Mouse (Mus musculus) heart, embryonic 15.5 days (tissue): Measurements from ENCODE around the gene Dgkh. TPM values are rescaled to one million over a fixed set of nuclear protein-coding genes. Genes with fewer than 3 reads are reported as not detected.

Source experiments
- ATAC-seq: fragments of 200-750 bp; cut with Nextera tagmentation; replicated peaks from 2 replicates; pipeline ENCODE4 v1.8.0; 2017; ENCODE audit warnings: low read depth, moderate TSS enrichment; ENCODE audit not compliant: insufficient number of reproducible peaks, insufficient read depth, low FRiP score
- H3K27ac ChIP-seq: fragments of 300-500 bp; sonication (generic); 2 replicates; pipeline ENCODE4 v1.5.1; 2015; ENCODE audit warnings: mild to moderate bottlenecking, inconsistent platforms
- H3K27me3 ChIP-seq: fragments of 300-500 bp; sonication (generic); 2 replicates; pipeline ENCODE4 v1.6.1; 2015; ENCODE audit warnings: inconsistent platforms
- H3K36me3 ChIP-seq: fragments of 300-500 bp; sonication (generic); 2 replicates; pipeline ENCODE4 v1.6.1; 2015; ENCODE audit warnings: mild to moderate bottlenecking, inconsistent platforms
- H3K4me1 ChIP-seq: fragments of 300-500 bp; sonication (generic); replicated peaks from 2 replicates; pipeline ENCODE4 v1.6.1; 2015; ENCODE audit warnings: inconsistent platforms
- H3K4me2 ChIP-seq: fragments of 300-500 bp; sonication (generic); 2 replicates; pipeline ENCODE4 v1.6.1; 2015; ENCODE audit warnings: inconsistent platforms, mild to moderate bottlenecking, moderate library complexity
- H3K4me3 ChIP-seq: fragments of 300-500 bp; sonication (generic); 2 replicates; pipeline ENCODE4 v1.5.1; 2015; ENCODE audit warnings: mild to moderate bottlenecking, inconsistent platforms
- H3K9ac ChIP-seq: fragments of 300-500 bp; sonication (generic); 2 replicates; pipeline ENCODE4 v1.6.1; 2015; ENCODE audit warnings: mild to moderate bottlenecking, inconsistent platforms
- H3K9me3 ChIP-seq: fragments of 300-500 bp; sonication (generic); replicated peaks from 2 replicates; pipeline ENCODE4 v1.6.1; 2016; ENCODE audit warnings: inconsistent platforms
- WGBS: fragments of 180-500 bp; shearing (Covaris S2); methylation state at CpG from one replicate; pipeline ENCODE4 v1.1.7; 2015; ENCODE audit warnings: mixed read lengths; 5-methylcytosine and 5-hydroxymethylcytosine counted together
- polyA plus RNA-seq: library from polyadenylated mRNA; unstranded; fragments of >200 nt; fragmentation: Nextera tagmentation; extraction: Ambion mirVana; gene quantifications from 2 replicates; pipeline ENCODE4 v1.2.1, GENCODE M21; 2015

Gene Dgkh
- polyA plus RNA-seq, 1 experiment from 2014 or later: 1.4 TPM

DNA sequence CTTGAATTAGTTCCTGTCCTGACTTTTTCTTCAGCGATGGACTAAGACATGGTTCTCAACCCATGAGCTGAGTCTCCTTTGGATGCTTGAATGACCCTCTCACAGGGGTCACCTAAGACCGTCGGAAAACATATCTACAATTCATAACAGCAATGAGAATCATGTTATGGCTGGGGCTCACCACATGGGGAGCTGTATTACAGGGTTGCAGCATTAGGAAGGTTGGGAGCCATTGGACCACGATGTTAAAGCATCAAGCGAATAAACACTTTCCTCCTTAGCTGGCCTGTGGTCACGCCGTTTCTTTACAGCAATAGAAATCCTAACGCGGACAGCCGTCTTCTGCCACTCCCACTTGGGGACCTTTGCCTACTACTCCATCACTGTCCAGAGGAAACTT is 62.6 kb downstream of the Dgkh start:
- peaks cover 13% of the 10 kb centered on the region for H3K4me1 ChIP-seq
- no peak overlapping the region for H3K9ac ChIP-seq
- H3K27ac ChIP-seq: no peak overlapping the region
- H3K9me3 ChIP-seq: no peaks in the 10 kb centered on the region
- H3K36me3 ChIP-seq: no peaks in the 10 kb centered on the region
- ATAC-seq: no peak
- no peak overlapping the region for H3K4me2 ChIP-seq
- no peaks in the 10 kb centered on the region for H3K27me3 ChIP-seq
- H3K4me3 ChIP-seq: no peak overlapping the region
- 73% methylated on average over 10 of the region's 10 CpGs for WGBS

DNA sequence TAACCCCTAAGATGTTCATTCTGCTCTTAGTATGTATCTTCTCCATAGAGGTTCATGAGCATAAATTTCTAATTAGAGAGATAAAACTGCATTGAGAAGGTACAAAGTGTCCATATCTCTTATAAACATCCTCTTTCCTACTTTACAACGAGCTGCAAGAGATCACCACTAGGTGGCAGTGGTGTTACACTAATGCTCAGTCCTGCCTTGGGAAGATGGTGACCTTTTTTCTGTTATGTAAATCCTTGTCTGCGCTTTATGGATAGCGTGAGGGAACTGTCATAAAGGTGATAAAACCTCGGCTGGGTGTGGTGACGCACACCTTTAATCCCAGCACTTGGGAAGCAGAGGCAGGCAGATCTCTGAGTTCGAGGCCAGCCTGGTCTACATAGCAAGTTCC is 64.3 kb downstream of the Dgkh start:
- H3K4me3 ChIP-seq: no peak overlapping the region
- no peaks in the 10 kb centered on the region for H3K9me3 ChIP-seq
- no peaks in the 10 kb centered on the region for H3K27me3 ChIP-seq
- no peak overlapping the region for H3K27ac ChIP-seq
- peaks cover 2% of the 10 kb centered on the region; the same call in 1 of the 2 replicates for H3K4me1 ChIP-seq
- WGBS: 22% methylated on average over 6 of the region's 6 CpGs
- H3K4me2 ChIP-seq: no peak overlapping the region
- H3K9ac ChIP-seq: no peak overlapping the region
- ATAC-seq: no peak
- H3K36me3 ChIP-seq: no peaks in the 10 kb centered on the region

DNA sequence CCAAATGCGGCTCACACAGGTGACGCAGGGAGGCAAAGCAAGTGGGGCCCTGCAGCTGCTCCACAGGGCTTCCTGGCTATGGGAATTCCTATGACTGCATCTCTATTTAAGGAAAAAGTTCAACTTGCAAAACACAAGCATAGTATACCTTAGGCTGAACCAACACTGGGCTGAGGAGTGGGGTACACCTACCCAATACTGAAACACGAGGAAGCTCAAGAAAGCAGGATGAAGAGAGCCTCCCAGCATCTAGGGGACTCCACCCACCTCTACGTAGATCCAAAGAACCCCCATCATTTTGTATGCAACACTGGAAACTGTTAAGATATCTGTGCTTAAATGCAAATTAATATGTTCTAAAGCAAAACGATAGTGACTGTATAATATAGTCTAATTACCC is 64.8 kb downstream of the Dgkh start:
- no peaks in the 10 kb centered on the region for H3K9me3 ChIP-seq
- ATAC-seq: no peak
- WGBS: 58% methylated on average over 5 of the region's 5 CpGs
- H3K27ac ChIP-seq: no peak overlapping the region
- H3K36me3 ChIP-seq: no peaks in the 10 kb centered on the region
- no peak overlapping the region for H3K4me3 ChIP-seq
- no peaks in the 10 kb centered on the region for H3K27me3 ChIP-seq
- H3K9ac ChIP-seq: no peak overlapping the region
- H3K4me1 ChIP-seq: peaks cover 2% of the 10 kb centered on the region; the same call in 1 of the 2 replicates
- H3K4me2 ChIP-seq: no peak overlapping the region

DNA sequence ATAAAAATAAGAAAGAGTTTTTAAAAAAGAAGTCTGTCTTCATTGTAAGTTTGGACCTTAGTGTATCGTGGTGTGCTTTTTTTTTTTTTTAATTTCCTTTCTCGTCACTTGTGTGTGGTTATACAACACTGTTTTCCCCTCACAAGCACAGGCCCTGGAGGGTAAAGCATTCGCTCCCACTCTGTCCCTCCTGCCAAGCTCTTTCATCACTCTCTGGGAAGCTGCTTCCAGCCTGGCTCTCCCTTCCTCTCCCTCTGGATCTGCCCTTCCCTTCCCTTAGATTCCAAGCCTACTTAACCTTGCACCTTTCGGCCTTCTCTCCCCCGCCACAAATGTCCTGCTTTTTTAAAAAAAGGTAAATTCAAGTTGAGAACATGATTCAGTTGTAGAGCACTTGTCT is 69.9 kb downstream of the Dgkh start:
- Histone ChIP-seq H3K36me3 (no peaks in the 10 kb centered on the region), H3K4me1 (no peaks in the 10 kb centered on the region), H3K9me3 (no peaks in the 10 kb centered on the region), H3K4me2 (no peak overlapping the region), H3K27me3 (no peaks in the 10 kb centered on the region), H3K27ac (no peak overlapping the region), H3K4me3 (no peak overlapping the region), H3K9ac (no peak overlapping the region)
- 70% methylated on average over 5 of the region's 5 CpGs for WGBS
- no peak for ATAC-seq

DNA sequence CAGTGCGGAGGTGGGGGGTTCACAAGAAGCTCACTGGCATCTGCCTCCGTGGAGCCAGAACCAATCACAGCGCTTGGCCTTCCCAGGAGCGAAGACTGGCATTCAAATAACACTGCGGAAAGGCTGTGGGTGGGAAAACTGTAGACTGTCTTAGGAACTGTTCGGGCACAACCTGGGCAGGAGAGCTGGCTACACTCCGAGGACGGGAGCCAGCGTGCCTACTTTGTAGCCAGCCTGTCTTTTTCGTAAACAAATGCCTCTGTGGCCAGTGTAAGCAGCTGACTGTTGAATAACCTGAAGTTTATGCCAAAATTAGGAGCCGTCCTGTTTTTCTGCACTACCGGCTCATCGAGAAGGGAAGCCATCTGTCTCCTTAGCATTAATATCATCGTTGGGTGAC is 71.1 kb downstream of the Dgkh start:
- H3K4me1 ChIP-seq: no peaks in the 10 kb centered on the region
- 92% methylated on average over 14 of the region's 14 CpGs for WGBS
- H3K27me3 ChIP-seq: no peaks in the 10 kb centered on the region
- H3K4me3 ChIP-seq: no peak overlapping the region
- H3K36me3 ChIP-seq: no peaks in the 10 kb centered on the region
- H3K27ac ChIP-seq: no peak overlapping the region
- no peak for ATAC-seq
- no peaks in the 10 kb centered on the region for H3K9me3 ChIP-seq
- no peak overlapping the region for H3K4me2 ChIP-seq
- H3K9ac ChIP-seq: no peak overlapping the region

DNA sequence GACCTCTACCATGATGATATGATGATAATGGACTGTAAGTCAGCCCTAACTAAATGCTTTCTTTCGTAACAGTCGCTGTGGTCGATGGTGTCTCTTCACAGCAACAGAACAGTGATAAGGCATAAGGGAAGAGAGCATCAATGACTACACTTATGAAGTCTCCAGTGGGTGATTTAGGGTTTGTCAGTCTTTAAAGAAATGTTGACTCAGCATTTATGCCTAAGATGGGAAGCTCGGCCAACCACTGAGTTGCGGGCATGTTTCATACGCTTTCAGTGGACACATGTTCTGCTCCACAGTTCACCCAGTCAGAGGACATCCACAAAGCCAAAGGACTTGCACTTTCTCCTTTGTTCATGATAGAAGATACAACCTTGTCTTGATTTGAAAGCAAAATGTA is 73.9 kb downstream of the Dgkh start:
- no peaks in the 10 kb centered on the region for H3K27me3 ChIP-seq
- ATAC-seq: no peak
- no peaks in the 10 kb centered on the region for H3K4me1 ChIP-seq
- H3K4me3 ChIP-seq: no peak overlapping the region
- no peaks in the 10 kb centered on the region for H3K9me3 ChIP-seq
- H3K4me2 ChIP-seq: no peak overlapping the region
- no peak overlapping the region for H3K27ac ChIP-seq
- H3K9ac ChIP-seq: no peak overlapping the region
- WGBS: 98% methylated on average over 6 of the region's 6 CpGs
- no peaks in the 10 kb centered on the region for H3K36me3 ChIP-seq

DNA sequence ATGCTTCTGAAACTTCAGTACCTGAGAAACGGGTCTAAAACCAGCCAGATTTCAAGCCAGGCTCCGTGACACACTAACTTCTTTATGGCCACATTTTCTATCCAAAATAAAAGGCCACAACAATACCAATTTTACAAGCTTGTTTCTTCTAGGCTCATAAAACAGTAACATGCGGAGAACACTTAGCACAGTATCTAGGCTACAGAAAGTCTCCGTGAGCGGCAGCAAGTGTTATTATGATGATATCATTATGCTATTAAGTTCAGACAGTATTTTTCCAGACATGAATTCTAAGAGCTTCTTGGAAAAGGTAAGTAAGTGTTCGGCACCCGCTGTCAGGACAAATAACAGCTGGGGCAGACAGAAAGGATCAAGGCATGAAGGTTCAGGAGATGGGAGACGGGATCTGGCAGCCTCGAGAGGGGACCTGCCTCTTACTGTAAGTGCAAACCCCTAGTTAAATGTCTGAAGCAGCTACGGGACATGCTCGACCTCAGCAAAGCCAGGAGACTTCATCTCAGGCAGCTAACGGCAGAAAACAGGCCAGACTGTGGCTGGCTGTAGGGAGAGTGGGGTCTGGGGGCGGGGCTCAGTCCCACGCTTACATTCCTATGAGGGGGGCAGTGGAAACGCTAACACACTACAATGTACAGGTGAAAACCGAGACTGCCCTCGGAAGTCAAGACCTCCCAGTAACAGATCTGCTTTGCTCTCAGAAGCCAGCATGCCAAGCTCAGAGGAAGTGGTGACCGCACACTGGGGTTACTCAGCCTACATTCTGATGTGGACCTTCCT is 75.5 kb downstream of the Dgkh start:
- no peak overlapping the region for H3K4me2 ChIP-seq
- no peaks in the 10 kb centered on the region for H3K9me3 ChIP-seq
- WGBS: 86% methylated on average over 18 of the region's 18 CpGs
- no peaks in the 10 kb centered on the region for H3K4me1 ChIP-seq
- no peak for ATAC-seq
- H3K9ac ChIP-seq: no peak overlapping the region
- no peaks in the 10 kb centered on the region for H3K36me3 ChIP-seq
- H3K4me3 ChIP-seq: no peak overlapping the region
- no peak overlapping the region for H3K27ac ChIP-seq
- H3K27me3 ChIP-seq: no peaks in the 10 kb centered on the region

DNA sequence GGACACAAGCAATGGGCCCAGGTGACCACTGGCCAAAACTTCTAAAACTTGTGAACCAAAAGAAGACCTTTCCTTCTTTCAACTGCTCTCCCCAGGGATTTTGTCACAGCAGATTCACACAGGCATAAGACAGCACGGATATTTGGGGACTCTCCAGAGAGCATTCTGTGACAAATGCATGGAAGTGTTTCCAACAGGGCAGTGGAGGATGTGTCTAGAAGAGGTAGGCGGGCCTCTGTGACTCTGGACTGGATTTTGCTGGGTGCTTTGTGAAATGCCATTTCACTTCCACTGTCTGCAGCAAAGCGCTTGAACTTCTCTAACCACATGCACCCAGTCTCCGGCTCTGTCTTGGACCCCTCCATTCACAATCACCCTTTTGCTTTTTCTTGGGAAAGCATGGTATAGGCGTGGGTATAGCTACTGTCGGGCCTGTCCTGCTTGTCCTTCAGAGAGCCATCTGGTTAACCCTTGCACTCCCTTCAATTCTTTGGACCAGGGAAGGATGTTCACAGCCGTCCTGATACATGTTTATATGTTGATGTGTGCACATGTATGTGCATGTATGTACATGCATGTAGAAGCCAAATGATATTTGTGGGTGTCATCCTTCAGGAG is 77.5 kb downstream of the Dgkh start:
- Histone ChIP-seq H3K36me3 (no peaks in the 10 kb centered on the region), H3K27me3 (no peaks in the 10 kb centered on the region), H3K27ac (no peak overlapping the region), H3K4me1 (no peaks in the 10 kb centered on the region), H3K9ac (no peak overlapping the region), H3K4me2 (no peak overlapping the region), H3K4me3 (no peak overlapping the region), H3K9me3 (no peaks in the 10 kb centered on the region)
- WGBS: 72% methylated on average over 7 of the region's 7 CpGs
- ATAC-seq: no peak

DNA sequence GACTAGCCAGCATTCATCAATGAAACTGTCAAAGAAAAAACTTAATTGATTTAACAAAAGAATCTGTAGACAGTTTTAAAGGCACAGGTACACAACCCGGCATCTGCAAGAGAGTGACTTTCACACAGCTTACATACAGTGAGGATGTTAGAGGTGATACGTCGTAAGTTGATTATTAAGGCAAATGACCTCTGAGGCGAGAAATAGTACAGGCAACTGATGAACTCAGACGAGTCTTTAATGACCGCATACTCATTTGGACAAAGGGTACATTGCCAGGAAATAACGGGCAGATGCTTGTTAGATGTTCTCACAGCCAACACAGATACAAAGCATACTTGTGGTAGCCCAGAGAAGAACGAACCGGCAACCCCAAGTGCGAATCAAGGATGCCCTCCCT is 78.4 kb downstream of the Dgkh start:
- no peak for ATAC-seq
- Histone ChIP-seq H3K36me3 (no peaks in the 10 kb centered on the region), H3K27ac (no peak overlapping the region), H3K4me2 (no peak overlapping the region), H3K9me3 (no peaks in the 10 kb centered on the region), H3K9ac (no peak overlapping the region), H3K27me3 (no peaks in the 10 kb centered on the region), H3K4me1 (0 out of 2 replicates have a peak, but pooled peaks cover 5% of the 10 kb centered on the region), H3K4me3 (no peak overlapping the region)
- 90% methylated on average over 10 of the region's 10 CpGs for WGBS

DNA sequence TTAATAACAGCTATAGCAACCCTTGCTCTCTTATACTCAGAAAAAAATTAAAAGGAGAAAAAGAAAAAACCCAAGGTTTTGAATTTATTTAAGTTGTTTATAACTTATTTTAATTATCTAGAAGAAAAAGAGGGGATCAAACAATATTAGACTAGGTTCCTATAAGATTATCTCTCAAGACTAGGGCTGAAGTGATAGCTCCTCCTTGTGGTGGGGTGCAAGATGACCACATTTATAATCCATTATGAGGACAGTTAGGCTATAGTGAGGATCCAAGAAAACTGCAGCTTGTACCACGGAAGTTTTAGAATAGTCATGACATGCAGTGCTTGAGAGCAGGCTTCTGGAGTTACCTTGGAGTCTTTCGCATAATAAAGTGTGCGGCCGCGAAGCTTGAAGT is 79.2 kb downstream of the Dgkh start:
- Histone ChIP-seq H3K4me1 (0 out of 2 replicates have a peak, but pooled peaks cover 5% of the 10 kb centered on the region), H3K4me3 (no peak overlapping the region), H3K9me3 (no peaks in the 10 kb centered on the region), H3K27me3 (no peaks in the 10 kb centered on the region), H3K9ac (no peak overlapping the region), H3K4me2 (no peak overlapping the region), H3K27ac (no peak overlapping the region), H3K36me3 (no peaks in the 10 kb centered on the region)
- ATAC-seq: no peak
- WGBS: 92% methylated on average over 5 of the region's 5 CpGs

DNA sequence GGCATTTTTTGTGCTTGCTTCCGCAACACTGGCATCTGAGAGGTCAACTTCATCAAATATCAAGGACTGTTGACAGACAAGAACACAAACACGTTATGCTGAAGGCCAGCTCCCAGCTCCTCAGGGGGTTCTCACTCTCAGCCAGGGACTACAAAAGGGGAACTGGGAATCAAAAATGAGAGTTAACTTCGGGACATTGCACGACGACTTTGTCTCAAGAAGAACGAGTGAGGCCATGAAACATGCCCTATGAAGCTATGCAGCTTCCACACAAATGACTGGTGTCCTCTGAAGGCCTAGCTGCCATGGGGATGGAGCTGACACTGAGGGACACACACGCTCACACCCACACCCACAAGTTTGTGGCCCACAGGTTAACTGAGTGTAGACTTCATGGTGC is 80.9 kb downstream of the Dgkh start:
- Histone ChIP-seq H3K36me3 (no peaks in the 10 kb centered on the region), H3K27me3 (no peaks in the 10 kb centered on the region), H3K9ac (no peak overlapping the region), H3K4me1 (0 out of 2 replicates have a peak, but pooled peaks cover 5% of the 10 kb centered on the region), H3K9me3 (no peaks in the 10 kb centered on the region), H3K27ac (no peak overlapping the region), H3K4me2 (no peak overlapping the region), H3K4me3 (no peak overlapping the region)
- 72% methylated on average over 7 of the region's 7 CpGs for WGBS
- no peak for ATAC-seq
